Mouse (Mus musculus) kidney, embryonic 16.5 days (tissue): ENCODE results near the gene Baiap2l2. TPM values are rescaled to one million over a fixed set of nuclear protein-coding genes. Genes with fewer than 3 reads are reported as not detected.

Source experiments
- ATAC-seq: fragments of 200-750 bp; cut with Nextera tagmentation; 2 replicates; pipeline ENCODE4 v1.8.0; 2017; ENCODE audit warnings: moderate TSS enrichment; ENCODE audit not compliant: low FRiP score, low TSS enrichment
- H3K27ac ChIP-seq: fragments of 300-500 bp; sonication (generic); 2 replicates; pipeline ENCODE4 v1.5.1; 2014; ENCODE audit warnings: low read length
- H3K27me3 ChIP-seq: fragments of 300-500 bp; sonication (generic); 2 replicates; pipeline ENCODE4 v1.6.1; 2014; ENCODE audit warnings: low read length, control low read depth, mixed read lengths; ENCODE audit not compliant: insufficient read depth
- H3K36me3 ChIP-seq: fragments of 300-500 bp; sonication (generic); 2 replicates; pipeline ENCODE4 v1.6.1; 2014; ENCODE audit warnings: low read length, control low read depth, mixed read lengths; ENCODE audit not compliant: insufficient read depth
- H3K4me1 ChIP-seq: fragments of 300-500 bp; sonication (generic); 2 replicates; pipeline ENCODE4 v1.6.1; 2014; ENCODE audit warnings: low read length, control low read depth, mixed read lengths; ENCODE audit not compliant: insufficient read depth
- H3K4me2 ChIP-seq: fragments of 300-500 bp; sonication (generic); replicated peaks from 2 replicates; pipeline ENCODE4 v1.6.1; 2014; ENCODE audit warnings: low read depth, low read length
- H3K4me3 ChIP-seq: fragments of 300-500 bp; sonication (generic); 2 replicates; pipeline ENCODE4 v1.5.1; 2014; ENCODE audit warnings: mild to moderate bottlenecking, low read length
- H3K9ac ChIP-seq: fragments of 300-500 bp; sonication (generic); replicated peaks from 2 replicates; pipeline ENCODE4 v1.6.1; 2014; ENCODE audit warnings: low read length
- H3K9me3 ChIP-seq: fragments of 300-500 bp; sonication (generic); 2 replicates; pipeline ENCODE4 v1.6.1; 2016; ENCODE audit warnings: low read length, control low read depth
- WGBS: fragments of 180-500 bp; shearing (Covaris S2); extraction: QIAGEN DNeasy Blood & Tissue Kit; methylation state at CpG from one replicate; pipeline ENCODE4 v1.1.7; 2014; 5-methylcytosine and 5-hydroxymethylcytosine counted together
- polyA plus RNA-seq: library from polyadenylated mRNA; unstranded; fragments of >200 nt; fragmentation: Nextera tagmentation; extraction: Ambion mirVana; gene quantifications from 2 replicates; pipeline ENCODE4 v1.2.1, GENCODE M21; 2015

The Baiap2l2 gene
- polyA plus RNA-seq, 1 experiment from 2014 or later = 17.7 TPM

GRCm38 (mm10) chr15:79208758-79209439 lies 76.4 kb downstream of the Baiap2l2 start:
- H3K4me3 ChIP-seq = no peak overlapping the region
- no peaks in the 10 kb centered on the region for H3K36me3 ChIP-seq
- no peaks in the 10 kb centered on the region for H3K27me3 ChIP-seq
- no peak overlapping the region for H3K4me2 ChIP-seq
- no peak overlapping the region for H3K27ac ChIP-seq
- WGBS = 69% methylated on average over 27 of the region's 27 CpGs
- no peak overlapping the region for H3K9ac ChIP-seq
- peaks cover 10% of the 10 kb centered on the region for H3K4me1 ChIP-seq
- no peaks in the 10 kb centered on the region for H3K9me3 ChIP-seq
- ATAC-seq = no peak

- Histone ChIP-seq H3K27me3 (no peaks in the 10 kb centered on the region), H3K9me3 (no peaks in the 10 kb centered on the region), H3K9ac (no peak overlapping the region), H3K4me3 (no peak overlapping the region), H3K36me3 (no peaks in the 10 kb centered on the region), H3K4me1 (peaks cover 10% of the 10 kb centered on the region), H3K4me2 (no peak overlapping the region), H3K27ac (no peak overlapping the region)
- 55% methylated on average over 6 of the region's 6 CpGs for WGBS
- no peak for ATAC-seq
Measured at GRCm38 (mm10) chr15:79208211-79208610, 77.1 kb downstream of the Baiap2l2 start.

Other genes starting within 250 kb of the Baiap2l2 start
- not detected in 2 replicates for gene Galr3, start 243.7 kb downstream of the Baiap2l2 start, polyA plus RNA-seq
- 51.7 and 52.5 TPM in 2 replicates for gene Ankrd54, start 222.6 kb downstream of the Baiap2l2 start, polyA plus RNA-seq
- 254 and 260 TPM in 2 replicates for gene Eif3l, start 210.4 kb downstream of the Baiap2l2 start, polyA plus RNA-seq
- 8.5 and 8.9 TPM in 2 replicates for gene Micall1, start 176.6 kb downstream of the Baiap2l2 start, polyA plus RNA-seq
- 264 and 294 TPM in 2 replicates for gene Polr2f, start 144.5 kb downstream of the Baiap2l2 start, polyA plus RNA-seq
- 10.1 and 11.9 TPM in 2 replicates for gene 1700088E04Rik, start 144.3 kb downstream of the Baiap2l2 start, polyA plus RNA-seq
- 0.51 and 0.56 TPM in 2 replicates for gene Sox10, start 120.3 kb downstream of the Baiap2l2 start, polyA plus RNA-seq
- gene Pick1, start 56.4 kb downstream of the Baiap2l2 start, polyA plus RNA-seq = 56.9 and 57.8 TPM in 2 replicates
- gene Gm49486, start 56.1 kb downstream of the Baiap2l2 start, polyA plus RNA-seq = 0.55 and 0.72 TPM in 2 replicates
- gene Slc16a8, start 30.8 kb downstream of the Baiap2l2 start, polyA plus RNA-seq = 0.24 and 0.30 TPM in 2 replicates
- gene Pla2g6, start 42.9 kb upstream of the Baiap2l2 start, polyA plus RNA-seq = 18.3 and 21.1 TPM in 2 replicates
- gene Maff, start 61.1 kb upstream of the Baiap2l2 start, polyA plus RNA-seq = 3.7 and 4.0 TPM in 2 replicates
- 75.0 and 80.5 TPM in 2 replicates for gene Tmem184b, start 118.0 kb upstream of the Baiap2l2 start, polyA plus RNA-seq
- 66.0 and 71.5 TPM in 2 replicates for gene Csnk1e, start 170.0 kb upstream of the Baiap2l2 start, polyA plus RNA-seq
- gene Kcnj4, start 219.7 kb upstream of the Baiap2l2 start, polyA plus RNA-seq = 0.16 TPM in 1 of 2 replicates, not detected in the other
- gene Kdelr3, start 230.9 kb upstream of the Baiap2l2 start, polyA plus RNA-seq = 66.2 and 72.9 TPM in 2 replicates